Mouse (Mus musculus): ENCODE data around the gene Gm49318.

- TF ChIP-seq POLR2A (IDR thresholded peaks at IDR 0.05; ENCODE audit: borderline replicate concordance, extremely low read depth, insufficient read depth, insufficient read length, poor library complexity, severe bottlenecking) (no peak), CTCF (IDR thresholded peaks at IDR 0.05; ENCODE audit: borderline replicate concordance, extremely low read depth, insufficient read depth, insufficient read length) (no peak)
Observed at GRCm38 (mm10) chr9:22012731-22013130, 58.3 kb downstream of the Gm49318 start.

Data from brain, embryonic 14.5 days (tissue).